Comparison of ENCODE assay signal across 13 mouse cellular contexts in genomic region chr14:120172058-120172457, GRCm38 (mm10).
"Had no signal": no experiment of that assay in that cellular context is flagged by ENCODE, and none has a peak within 500 bp of the region (broad histone marks: within the 10 kb centered on the region; RNA-seq: fewer than 3 reads in every experiment).

No protein-coding gene starts in this region.

- DNase-seq: kidney, adult 9 months; kidney, postnatal 25 days; layer of hippocampus, adult 9-11 months; liver; liver, embryonic 13.5 days; liver, postnatal 0 days; lung, postnatal 36 days; thymus, adult 18-20 months; thymus, postnatal 36 days had no signal

- H3K36me3 ChIP-seq: limb, embryonic 12.5 days; liver, embryonic 13.5 days; lung, embryonic 15.5 days; midbrain, embryonic 13.5 days had no signal

- H3K4me1 ChIP-seq: liver, embryonic 13.5 days; lung, embryonic 15.5 days; midbrain, embryonic 13.5 days had no signal

- H3K4me2 ChIP-seq: limb, embryonic 12.5 days; liver, embryonic 13.5 days; lung, embryonic 15.5 days; midbrain, embryonic 13.5 days had no signal

- H3K27ac ChIP-seq: limb, embryonic 12.5 days; liver, embryonic 13.5 days; lung, embryonic 15.5 days; midbrain, embryonic 13.5 days had no signal

- H3K27me3 ChIP-seq: limb, embryonic 12.5 days; liver, embryonic 13.5 days; lung, embryonic 15.5 days; midbrain, embryonic 13.5 days had no signal

- ATAC-seq: intestine, embryonic 16.5 days; liver, postnatal 0 days; midbrain, embryonic 13.5 days had no signal

- H3K9me3 ChIP-seq: limb, embryonic 12.5 days; liver, embryonic 13.5 days; lung, embryonic 15.5 days; midbrain, embryonic 13.5 days had no signal

- H3K4me3 ChIP-seq: limb, embryonic 12.5 days; liver, embryonic 13.5 days; lung, embryonic 15.5 days; midbrain, embryonic 13.5 days had no signal

- H3K9ac ChIP-seq: limb, embryonic 12.5 days; liver, embryonic 13.5 days; liver, postnatal 0 days; lung, embryonic 15.5 days; midbrain, embryonic 13.5 days had no signal
